Mouse (Mus musculus): ENCODE measurements at regions not wholly inside any gene's neighbourhood (a gene's known extent, or its start where the extent isn't known, plus 50 kb on each side); places are given as distances from the start of the nearest gene placed in this dataset.
A peak's percentile ranks its signal among the peaks of the same experiment; 100 is the strongest.

DNA sequence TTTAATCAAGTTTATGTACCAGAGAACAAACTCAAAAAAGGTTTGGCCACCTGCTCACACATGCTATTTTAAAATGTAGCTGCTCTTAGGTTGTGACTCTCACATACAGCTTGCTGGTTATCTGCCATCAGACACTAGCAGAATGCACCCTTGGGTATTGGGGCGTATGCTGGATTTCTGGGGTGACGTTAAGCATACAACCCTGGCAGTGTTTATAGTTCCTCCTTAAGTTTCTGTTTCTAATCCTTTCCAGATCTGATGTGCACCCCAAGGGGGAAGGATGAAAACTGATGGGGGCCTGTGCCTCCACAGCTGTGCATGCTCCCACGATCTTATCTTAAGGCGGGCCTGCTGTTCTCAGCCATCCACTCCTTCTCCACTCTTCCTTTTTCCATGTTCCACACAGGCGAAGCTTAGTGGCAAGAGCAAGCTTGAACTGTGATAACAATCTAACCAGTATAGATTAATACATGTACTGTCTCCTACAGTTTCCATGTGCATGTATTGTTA lies 164.8 kb upstream of the 4930583I09Rik start:
- DNase-seq (ENCODE audit: low read depth) = no peak
- TF ChIP-seq POLR2A (IDR thresholded peaks at IDR 0.05; ENCODE audit: borderline replicate concordance, extremely low read depth, insufficient read depth, insufficient read length, poor library complexity, severe bottlenecking) (no peak), CTCF (IDR thresholded peaks at IDR 0.05; ENCODE audit: borderline replicate concordance, extremely low read depth, insufficient read depth, insufficient read length) (no peak)

DNA sequence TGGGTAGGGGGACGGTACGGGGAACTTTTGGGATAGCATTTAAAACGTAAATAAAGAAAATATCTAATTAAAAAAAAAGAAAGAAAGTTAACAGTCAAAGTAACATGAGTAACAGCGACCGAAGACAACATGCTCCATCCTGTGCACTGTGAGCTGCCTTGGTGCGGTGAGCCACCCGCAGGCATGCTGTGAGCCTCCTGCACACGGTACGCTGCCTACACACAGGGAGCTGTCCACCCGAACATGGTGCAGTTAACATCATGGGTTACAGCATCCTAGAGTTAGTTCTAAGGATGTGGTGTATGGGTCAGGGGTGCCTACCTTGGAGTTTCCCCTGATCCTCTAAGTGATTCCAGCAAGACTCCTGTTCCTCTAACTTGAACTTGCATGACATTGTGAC lies 158.6 kb upstream of the 4930583I09Rik start:
- DNase-seq (ENCODE audit: low read depth) = no peak
- TF ChIP-seq POLR2A (IDR thresholded peaks at IDR 0.05; ENCODE audit: borderline replicate concordance, extremely low read depth, insufficient read depth, insufficient read length, poor library complexity, severe bottlenecking) = no peak
- no peak for TF ChIP-seq CTCF (IDR thresholded peaks at IDR 0.05; ENCODE audit: borderline replicate concordance, extremely low read depth, insufficient read depth, insufficient read length)

DNA sequence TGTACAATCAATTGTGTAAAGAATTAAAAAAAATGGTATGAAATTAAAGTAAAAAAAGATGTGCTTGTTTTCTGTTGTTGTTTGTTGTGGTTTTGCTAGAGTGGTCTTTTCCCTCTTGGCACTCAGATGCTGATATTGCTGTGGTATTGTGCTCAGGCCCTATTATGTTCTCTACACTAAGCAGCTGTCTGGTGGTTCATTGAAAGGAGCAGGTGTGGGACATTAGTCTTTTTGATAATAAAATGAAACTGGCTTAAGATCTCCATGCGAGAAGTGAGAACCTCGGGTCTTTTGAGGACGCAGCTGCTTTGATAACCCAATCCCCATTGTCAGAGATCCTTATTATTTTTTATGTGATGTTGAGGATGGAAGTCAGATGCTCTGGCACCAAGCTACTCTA lies 155.4 kb upstream of the 4930583I09Rik start:
- TF ChIP-seq POLR2A (IDR thresholded peaks at IDR 0.05; ENCODE audit: borderline replicate concordance, extremely low read depth, insufficient read depth, insufficient read length, poor library complexity, severe bottlenecking) (no peak), CTCF (IDR thresholded peaks at IDR 0.05; ENCODE audit: borderline replicate concordance, extremely low read depth, insufficient read depth, insufficient read length) (no peak)
- peak; percentile 29 for DNase-seq (ENCODE audit: low read depth)

DNA sequence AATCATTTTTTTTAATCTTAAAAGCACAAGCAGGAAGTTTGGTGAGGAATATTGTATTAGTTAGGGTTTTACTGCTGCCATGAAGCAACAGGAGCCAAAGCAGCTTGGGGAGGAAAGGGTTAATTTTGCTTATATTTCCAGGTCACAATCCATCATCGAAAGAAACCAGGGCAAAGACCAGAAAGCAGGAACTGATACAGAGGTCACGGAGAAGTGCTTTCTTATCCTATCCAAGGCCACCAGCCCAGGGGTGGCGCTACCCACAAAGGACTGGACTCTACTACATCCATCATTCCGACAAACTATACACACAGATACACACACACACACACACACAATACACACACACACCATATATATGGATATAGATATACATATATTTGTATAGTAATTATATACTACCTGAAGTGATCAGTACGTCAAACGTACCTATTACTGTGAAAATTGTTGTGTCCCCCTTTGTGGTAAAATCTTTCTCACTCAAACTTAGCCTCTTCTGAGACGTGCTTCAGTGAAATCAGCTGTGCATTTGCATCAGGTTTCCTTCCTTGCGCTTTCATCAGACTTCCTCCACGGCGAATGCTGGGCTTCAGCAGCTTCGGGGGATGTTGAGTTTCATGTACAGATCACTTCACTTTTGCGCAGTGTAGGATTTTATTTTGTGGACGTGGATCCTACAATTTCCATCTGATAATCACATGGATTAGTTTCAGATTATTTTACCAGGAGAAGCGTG lies 148.6 kb upstream of the 4930583I09Rik start:
- no peak for DNase-seq (ENCODE audit: low read depth)
- TF ChIP-seq CTCF (IDR thresholded peaks at IDR 0.05; ENCODE audit: borderline replicate concordance, extremely low read depth, insufficient read depth, insufficient read length) (no peak), POLR2A (IDR thresholded peaks at IDR 0.05; ENCODE audit: borderline replicate concordance, extremely low read depth, insufficient read depth, insufficient read length, poor library complexity, severe bottlenecking) (no peak)

DNA sequence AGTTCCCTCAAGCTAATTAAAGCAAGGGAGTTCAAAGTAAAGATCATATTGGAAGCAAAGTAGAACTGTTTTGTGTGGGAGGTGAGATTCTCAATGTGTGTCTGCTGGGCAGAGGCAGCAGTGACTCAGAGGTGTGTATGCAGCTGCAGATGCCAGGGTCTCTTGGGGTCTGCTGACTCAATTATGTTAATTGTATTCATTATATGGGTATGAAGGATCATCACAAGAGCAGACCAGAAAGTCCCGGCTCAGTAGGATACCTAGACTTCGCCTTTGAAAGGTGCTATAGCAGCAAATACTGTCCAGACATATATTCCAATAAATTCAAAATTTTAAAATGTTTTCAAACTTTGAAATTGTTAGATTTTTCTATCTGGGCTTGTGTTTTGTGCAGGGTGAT lies 147.6 kb upstream of the 4930583I09Rik start:
- TF ChIP-seq CTCF (IDR thresholded peaks at IDR 0.05; ENCODE audit: borderline replicate concordance, extremely low read depth, insufficient read depth, insufficient read length) = no peak
- TF ChIP-seq POLR2A (IDR thresholded peaks at IDR 0.05; ENCODE audit: borderline replicate concordance, extremely low read depth, insufficient read depth, insufficient read length, poor library complexity, severe bottlenecking) = no peak

DNA sequence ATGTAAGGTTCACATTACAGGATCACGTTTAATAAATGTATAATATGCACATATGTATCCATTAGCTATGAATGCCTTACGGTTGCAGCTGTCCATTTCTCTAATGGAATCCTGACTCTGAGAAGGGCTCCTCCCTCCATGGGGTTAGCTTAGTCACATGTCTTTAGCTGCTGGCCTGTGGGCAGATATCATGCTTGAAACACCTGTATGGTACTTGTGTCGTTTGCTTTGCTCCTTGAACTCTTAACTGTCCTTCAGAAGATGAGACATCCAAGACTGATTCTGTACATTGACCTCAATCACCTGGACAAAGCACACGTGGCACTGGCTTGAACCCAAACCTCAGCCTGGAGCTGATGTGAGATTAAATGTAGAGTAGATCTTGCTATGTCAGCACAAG lies 128.3 kb upstream of the 4930583I09Rik start:
- no peak for DNase-seq (ENCODE audit: low read depth)
- TF ChIP-seq CTCF (IDR thresholded peaks at IDR 0.05; ENCODE audit: borderline replicate concordance, extremely low read depth, insufficient read depth, insufficient read length) = no peak
- TF ChIP-seq POLR2A (IDR thresholded peaks at IDR 0.05; ENCODE audit: borderline replicate concordance, extremely low read depth, insufficient read depth, insufficient read length, poor library complexity, severe bottlenecking) = no peak

More for the DNA sequence above, 147.6 kb upstream of the 4930583I09Rik start:
- DNase-seq (ENCODE audit: low read depth) = peak; percentile 14

DNA sequence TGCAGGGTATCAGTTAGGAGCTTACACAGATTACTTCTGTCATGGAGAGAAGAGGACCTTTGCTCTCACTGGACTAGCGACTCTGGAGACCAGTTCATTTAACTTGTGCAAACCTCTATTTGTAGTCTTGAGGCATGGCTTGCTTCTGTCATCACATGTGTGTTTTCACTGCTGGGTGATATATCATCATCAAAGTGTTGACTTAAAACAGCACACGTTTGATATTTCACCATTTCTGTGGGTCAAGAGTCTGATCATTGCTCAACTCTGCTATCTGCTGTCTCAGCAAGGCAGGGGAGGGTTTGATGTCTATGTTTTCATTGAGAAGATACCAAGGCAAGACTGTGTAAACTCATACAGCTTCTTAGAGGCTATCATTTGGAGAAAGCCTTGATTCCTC lies 126.0 kb upstream of the 4930583I09Rik start:
- DNase-seq (ENCODE audit: low read depth) = no peak
- TF ChIP-seq CTCF (IDR thresholded peaks at IDR 0.05; ENCODE audit: borderline replicate concordance, extremely low read depth, insufficient read depth, insufficient read length) = no peak
- TF ChIP-seq POLR2A (IDR thresholded peaks at IDR 0.05; ENCODE audit: borderline replicate concordance, extremely low read depth, insufficient read depth, insufficient read length, poor library complexity, severe bottlenecking) = no peak

DNA sequence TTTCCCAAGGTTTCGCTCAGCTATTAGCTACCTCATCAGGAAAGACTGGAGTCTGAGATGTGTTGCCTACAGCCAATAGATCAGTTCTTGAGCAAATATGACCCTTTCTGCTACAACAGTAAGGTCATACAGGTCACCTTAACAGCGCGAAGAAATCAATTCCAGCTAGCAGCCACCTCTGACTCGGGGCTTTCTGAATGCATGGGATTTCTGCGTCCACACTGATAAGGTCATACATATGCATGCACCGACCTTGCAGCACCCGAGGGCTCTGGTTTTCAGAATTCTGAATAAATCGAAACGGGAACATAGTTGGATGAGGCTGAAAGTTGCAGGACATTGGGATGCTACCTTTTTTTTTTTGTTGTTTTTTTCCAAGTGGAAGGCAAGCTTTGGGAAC lies 121.6 kb upstream of the 4930583I09Rik start:
- no peak for TF ChIP-seq CTCF (IDR thresholded peaks at IDR 0.05; ENCODE audit: borderline replicate concordance, extremely low read depth, insufficient read depth, insufficient read length)
- no peak for TF ChIP-seq POLR2A (IDR thresholded peaks at IDR 0.05; ENCODE audit: borderline replicate concordance, extremely low read depth, insufficient read depth, insufficient read length, poor library complexity, severe bottlenecking)
- peak; percentile 23 for DNase-seq (ENCODE audit: low read depth)

DNA sequence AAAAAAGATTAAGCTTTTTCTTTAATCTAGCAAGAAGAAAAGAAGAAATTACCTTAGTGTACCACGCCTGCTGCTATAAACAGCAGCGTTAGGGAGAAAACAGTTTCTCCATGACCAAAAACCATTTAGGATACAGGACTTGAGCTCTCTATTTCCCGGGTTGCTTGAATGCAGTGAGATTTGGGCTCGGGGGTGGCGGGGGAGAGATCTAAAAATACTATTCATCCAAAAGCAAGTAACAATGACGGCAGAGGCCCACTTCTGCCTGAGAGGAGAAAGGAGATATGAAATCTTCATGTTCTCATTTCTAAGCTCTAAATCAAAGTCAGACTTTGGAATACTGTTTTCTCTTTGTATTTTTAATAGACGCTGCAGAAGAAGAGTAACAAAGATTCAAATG lies 120.6 kb upstream of the 4930583I09Rik start:
- no peak for TF ChIP-seq CTCF (IDR thresholded peaks at IDR 0.05; ENCODE audit: borderline replicate concordance, extremely low read depth, insufficient read depth, insufficient read length)
- TF ChIP-seq POLR2A (IDR thresholded peaks at IDR 0.05; ENCODE audit: borderline replicate concordance, extremely low read depth, insufficient read depth, insufficient read length, poor library complexity, severe bottlenecking) = no peak
- no peak for DNase-seq (ENCODE audit: low read depth)

DNA sequence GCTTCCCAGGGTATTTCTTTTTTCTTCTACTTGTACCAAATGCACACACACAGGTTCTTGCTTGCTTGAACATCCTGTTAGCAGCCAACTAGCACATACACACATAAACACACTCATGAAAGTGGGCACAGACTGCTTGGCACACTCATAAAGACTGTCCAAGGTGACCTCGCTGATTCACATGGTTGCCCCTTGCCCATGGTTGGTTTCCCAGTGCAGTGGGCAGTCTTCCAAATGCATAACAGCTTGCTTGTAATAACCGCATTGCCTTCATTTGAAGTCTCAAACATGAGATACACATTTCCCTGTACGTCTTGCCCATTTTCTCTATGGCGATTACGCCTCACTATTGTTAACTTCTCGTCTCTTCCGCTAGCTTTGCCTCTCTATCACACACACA lies 117.4 kb upstream of the 4930583I09Rik start:
- TF ChIP-seq CTCF (IDR thresholded peaks at IDR 0.05; ENCODE audit: borderline replicate concordance, extremely low read depth, insufficient read depth, insufficient read length) = no peak
- TF ChIP-seq POLR2A (IDR thresholded peaks at IDR 0.05; ENCODE audit: borderline replicate concordance, extremely low read depth, insufficient read depth, insufficient read length, poor library complexity, severe bottlenecking) = no peak
- peak; percentile 66 for DNase-seq (ENCODE audit: low read depth)

DNA sequence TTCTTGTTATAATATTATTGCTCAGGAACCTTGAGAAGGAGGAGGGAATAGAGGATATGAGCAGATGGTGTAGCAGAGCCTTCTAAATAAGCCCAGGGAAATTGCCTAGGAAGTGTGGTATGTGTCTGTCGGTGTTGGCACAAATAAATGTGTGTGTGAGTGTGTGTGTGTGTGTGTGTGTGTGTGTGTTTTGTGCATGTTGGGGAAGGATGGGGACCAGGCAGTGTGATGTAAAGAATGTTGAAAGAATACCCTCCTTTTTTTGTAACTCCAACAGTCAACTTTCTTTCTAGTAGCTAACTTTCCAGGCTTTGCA lies 115.7 kb upstream of the 4930583I09Rik start:
- DNase-seq (ENCODE audit: low read depth) = peak; percentile 73
- TF ChIP-seq CTCF (IDR thresholded peaks at IDR 0.05; ENCODE audit: borderline replicate concordance, extremely low read depth, insufficient read depth, insufficient read length) = no peak
- TF ChIP-seq POLR2A (IDR thresholded peaks at IDR 0.05; ENCODE audit: borderline replicate concordance, extremely low read depth, insufficient read depth, insufficient read length, poor library complexity, severe bottlenecking) = no peak
